Mouse (Mus musculus) thymus, adult 2 months (tissue): ENCODE measurements around the gene Vmn1r18. TPM values are rescaled to one million over a fixed set of nuclear protein-coding genes. Genes with fewer than 3 reads are reported as not detected.

Experiments
- DNase-seq: peaks from one replicate; pipeline ENCODE4 v3.0.0; 2021
- H3K27ac ChIP-seq: fragments of 200-500 bp; 2 replicates; pipeline ENCODE4 v1.5.1; 2012; ENCODE audit warnings: low read length, control low read depth; ENCODE audit not compliant: control insufficient read depth, insufficient read depth
- H3K27me3 ChIP-seq: fragments of 200-500 bp; 2 replicates; pipeline ENCODE4 v1.6.1; 2012; ENCODE audit warnings: mild to moderate bottlenecking, low read length, moderate library complexity, mixed read lengths; ENCODE audit not compliant: control insufficient read depth, insufficient read depth
- H3K36me3 ChIP-seq: fragments of 200-500 bp; 2 replicates; pipeline ENCODE4 v1.6.1; 2012; ENCODE audit warnings: mild to moderate bottlenecking, low read length, moderate library complexity; ENCODE audit not compliant: control insufficient read depth, insufficient read depth
- H3K4me1 ChIP-seq: fragments of 200-500 bp; replicated peaks from 2 replicates; pipeline ENCODE4 v1.6.1; 2012; ENCODE audit warnings: low read length; ENCODE audit not compliant: control insufficient read depth, insufficient read depth
- H3K4me3 ChIP-seq: fragments of 200-500 bp; 2 replicates; pipeline ENCODE4 v1.5.1; 2012; ENCODE audit warnings: mild to moderate bottlenecking, low read length, control low read depth, moderate library complexity; ENCODE audit not compliant: control insufficient read depth, insufficient read depth
- CTCF ChIP-seq: fragments of 200-500 bp; IDR thresholded peaks from 2 replicates; pipeline ENCODE4 v1.5.1; 2012; ENCODE audit warnings: mild to moderate bottlenecking, control low read depth, low read length, moderate library complexity, borderline replicate concordance; ENCODE audit not compliant: control insufficient read depth, poor library complexity, insufficient read depth; ENCODE audit errors: extremely low read depth
- POLR2A ChIP-seq: fragments of 200-500 bp; IDR thresholded peaks from 2 replicates; pipeline ENCODE4 v1.6.1; 2012; ENCODE audit warnings: mild to moderate bottlenecking, low read length, control low read depth, moderate library complexity; ENCODE audit not compliant: control insufficient read depth, poor library complexity, insufficient read depth; ENCODE audit errors: extremely low read depth
- WGBS: fragments of 180-500 bp; shearing (Covaris S2); methylation state at CpG from one replicate; pipeline ENCODE4 v1.1.7; 2018; 5-methylcytosine and 5-hydroxymethylcytosine counted together
- polyA plus RNA-seq: library from polyadenylated mRNA; depleted of rRNA; stranded (reverse); fragments of >200 nt; gene quantifications from 2 replicates; pipeline ENCODE4 v1.2.3, GENCODE M21; 2012; rRNA removed

The Vmn1r18 gene
- polyA plus RNA-seq, 1 experiment = not detected

GRCm38 (mm10) chr6:57356864-57357263, 38.7 kb downstream of the Vmn1r18 start:
- H3K36me3 ChIP-seq = no peaks in the 10 kb centered on the region
- 63% methylated on average over 2 of the region's 2 CpGs for WGBS
- H3K4me1 ChIP-seq = no peaks in the 10 kb centered on the region
- H3K27me3 ChIP-seq = no peaks in the 10 kb centered on the region
- H3K4me3 ChIP-seq = no peak overlapping the region
- TF ChIP-seq POLR2A (no peak), CTCF (no peak)
- no peak overlapping the region for H3K27ac ChIP-seq
- no peak for DNase-seq

- no peaks in the 10 kb centered on the region for H3K36me3 ChIP-seq
- 81% methylated on average over 3 of the region's 3 CpGs for WGBS
- H3K27ac ChIP-seq = no peak within 1 kb of the TSS
- H3K27me3 ChIP-seq = no peaks in the 10 kb centered on the region
- H3K4me1 ChIP-seq = no peaks in the 10 kb centered on the region
- DNase-seq = no peak
- TF ChIP-seq CTCF = no peak
- no peak for TF ChIP-seq POLR2A
- no peak within 1 kb of the TSS for H3K4me3 ChIP-seq
Measured at GRCm38 (mm10) chr6:57329394-57329793, 66.2 kb downstream of the Vmn1r18 start, which contains the start of gene Vmn1r16. Gene Vmn1r16 (minus strand): TSS chr6:57329494.

Other genes starting within 250 kb of the Vmn1r18 start
- not detected in 2 replicates for gene Vmn1r12, start 238.9 kb downstream of the Vmn1r18 start, polyA plus RNA-seq
- gene Vmn1r13, start 192.5 kb downstream of the Vmn1r18 start, polyA plus RNA-seq = not detected in 2 replicates
- not detected in 2 replicates for gene Vmn1r14, start 164.1 kb downstream of the Vmn1r18 start, polyA plus RNA-seq
- not detected in 2 replicates for gene Vmn1r15, start 137.8 kb downstream of the Vmn1r18 start, polyA plus RNA-seq
- gene Vmn1r16, start 66.3 kb downstream of the Vmn1r18 start, polyA plus RNA-seq = not detected in 2 replicates
- gene Vmn1r17, start 32.1 kb downstream of the Vmn1r18 start, polyA plus RNA-seq = not detected in 2 replicates
- not detected in 2 replicates for gene Vmn1r19, start 8.0 kb upstream of the Vmn1r18 start, polyA plus RNA-seq
- gene Vmn1r20, start 33.1 kb upstream of the Vmn1r18 start, polyA plus RNA-seq = not detected in 2 replicates
- gene Ppm1k, start 139.7 kb upstream of the Vmn1r18 start, polyA plus RNA-seq = 3.5 and 4.7 TPM in 2 replicates
- gene Herc6, start 185.2 kb upstream of the Vmn1r18 start, polyA plus RNA-seq = 13.9 and 15.7 TPM in 2 replicates